Mouse (Mus musculus): ENCODE measurements around the gene Mob4. TPM values are rescaled to one million over a fixed set of nuclear protein-coding genes. Genes with fewer than 3 reads are reported as not detected.

Mob4 gene
- polyA plus RNA-seq, 1 experiment = 20.8 TPM

- no peak overlapping the region for H3K4me3 ChIP-seq (replicated peaks; ENCODE audit: control insufficient read depth, low read depth, low read length)
- 80% methylated on average over 5 of the region's 5 CpGs for WGBS
- no peaks in the 10 kb centered on the region; the same call in 1 of the 2 replicates for H3K4me1 ChIP-seq (ENCODE audit: control insufficient read depth, insufficient read depth, low read length)
- H3K27ac ChIP-seq (ENCODE audit: control insufficient read depth, insufficient read depth, low read depth, low read length, poor library complexity) = no peak overlapping the region
- TF ChIP-seq POLR2A (IDR thresholded peaks at IDR 0.05; ENCODE audit: borderline replicate concordance, control insufficient read depth, low read depth, low read length) = no peak
- TF ChIP-seq CTCF (IDR thresholded peaks at IDR 0.05; ENCODE audit: control insufficient read depth, insufficient read depth, low read length) = no peak
These were observed 41.5 kb upstream of the Mob4 start for GRCm38 (mm10) chr1:55089498-55090064.

- WGBS = 86% methylated on average over 2 of the region's 2 CpGs
- TF ChIP-seq CTCF (IDR thresholded peaks at IDR 0.05; ENCODE audit: control insufficient read depth, insufficient read depth, low read length) (no peak), POLR2A (IDR thresholded peaks at IDR 0.05; ENCODE audit: borderline replicate concordance, control insufficient read depth, low read depth, low read length) (no peak)
- H3K4me1 ChIP-seq (ENCODE audit: control insufficient read depth, insufficient read depth, low read length) = no peaks in the 10 kb centered on the region; the same call in 1 of the 2 replicates
- H3K27ac ChIP-seq (ENCODE audit: control insufficient read depth, insufficient read depth, low read depth, low read length, poor library complexity) = no peak overlapping the region
- H3K4me3 ChIP-seq (replicated peaks; ENCODE audit: control insufficient read depth, low read depth, low read length) = no peak overlapping the region
These were observed 39.0 kb upstream of the Mob4 start for GRCm38 (mm10) chr1:55092056-55092455.

GRCm38 (mm10) chr1:55092469-55092868 lies 38.6 kb upstream of the Mob4 start:
- 77% methylated on average over 1 of the region's 1 CpGs for WGBS

GRCm38 (mm10) chr1:55106919-55107585 lies 24.0 kb upstream of the Mob4 start:
- TF ChIP-seq POLR2A (IDR thresholded peaks at IDR 0.05; ENCODE audit: borderline replicate concordance, control insufficient read depth, low read depth, low read length) (no peak), CTCF (IDR thresholded peaks at IDR 0.05; ENCODE audit: control insufficient read depth, insufficient read depth, low read length) (no peak)
- no peaks in the 10 kb centered on the region for H3K4me1 ChIP-seq (ENCODE audit: control insufficient read depth, insufficient read depth, low read length)
- H3K4me3 ChIP-seq (replicated peaks; ENCODE audit: control insufficient read depth, low read depth, low read length) = no peak overlapping the region
- H3K27ac ChIP-seq (ENCODE audit: control insufficient read depth, insufficient read depth, low read depth, low read length, poor library complexity) = no peak overlapping the region
- 82% methylated on average over 9 of the region's 9 CpGs for WGBS

More at GRCm38 (mm10) chr1:55092469-55092868, 38.6 kb upstream of the Mob4 start:
- TF ChIP-seq POLR2A (IDR thresholded peaks at IDR 0.05; ENCODE audit: borderline replicate concordance, control insufficient read depth, low read depth, low read length) = no peak
- TF ChIP-seq CTCF (IDR thresholded peaks at IDR 0.05; ENCODE audit: control insufficient read depth, insufficient read depth, low read length) = no peak
- Histone ChIP-seq H3K4me1 (ENCODE audit: control insufficient read depth, insufficient read depth, low read length) (no peaks in the 10 kb centered on the region; the same call in 1 of the 2 replicates), H3K4me3 (replicated peaks; ENCODE audit: control insufficient read depth, low read depth, low read length) (no peak overlapping the region), H3K27ac (ENCODE audit: control insufficient read depth, insufficient read depth, low read depth, low read length, poor library complexity) (no peak overlapping the region)

- TF ChIP-seq POLR2A (IDR thresholded peaks at IDR 0.05; ENCODE audit: borderline replicate concordance, control insufficient read depth, low read depth, low read length) (no peak), CTCF (IDR thresholded peaks at IDR 0.05; ENCODE audit: control insufficient read depth, insufficient read depth, low read length) (no peak)
- H3K4me3 ChIP-seq (replicated peaks; ENCODE audit: control insufficient read depth, low read depth, low read length) = no peak overlapping the region
- WGBS = 81% methylated on average over 1 of the region's 1 CpGs
- H3K4me1 ChIP-seq (ENCODE audit: control insufficient read depth, insufficient read depth, low read length) = no peaks in the 10 kb centered on the region
- H3K27ac ChIP-seq (ENCODE audit: control insufficient read depth, insufficient read depth, low read depth, low read length, poor library complexity) = no peak overlapping the region
These were observed 23.4 kb upstream of the Mob4 start for GRCm38 (mm10) chr1:55107644-55108043.

GRCm38 (mm10) chr1:55108473-55108872 lies 22.6 kb upstream of the Mob4 start:
- TF ChIP-seq CTCF (IDR thresholded peaks at IDR 0.05; ENCODE audit: control insufficient read depth, insufficient read depth, low read length) = no peak
- TF ChIP-seq POLR2A (IDR thresholded peaks at IDR 0.05; ENCODE audit: borderline replicate concordance, control insufficient read depth, low read depth, low read length) = no peak
- no peak overlapping the region for H3K4me3 ChIP-seq (replicated peaks; ENCODE audit: control insufficient read depth, low read depth, low read length)
- WGBS = 60% methylated on average over 2 of the region's 2 CpGs
- H3K4me1 ChIP-seq (ENCODE audit: control insufficient read depth, insufficient read depth, low read length) = no peaks in the 10 kb centered on the region
- no peak overlapping the region for H3K27ac ChIP-seq (ENCODE audit: control insufficient read depth, insufficient read depth, low read depth, low read length, poor library complexity)

- TF ChIP-seq POLR2A (IDR thresholded peaks at IDR 0.05; ENCODE audit: borderline replicate concordance, control insufficient read depth, low read depth, low read length) (no peak), CTCF (IDR thresholded peaks at IDR 0.05; ENCODE audit: control insufficient read depth, insufficient read depth, low read length) (no peak)
- 84% methylated on average over 4 of the region's 4 CpGs for WGBS
- no peak overlapping the region for H3K27ac ChIP-seq (ENCODE audit: control insufficient read depth, insufficient read depth, low read depth, low read length, poor library complexity)
- H3K4me1 ChIP-seq (ENCODE audit: control insufficient read depth, insufficient read depth, low read length) = no peaks in the 10 kb centered on the region
- no peak overlapping the region for H3K4me3 ChIP-seq (replicated peaks; ENCODE audit: control insufficient read depth, low read depth, low read length)
These were observed 21.8 kb upstream of the Mob4 start for GRCm38 (mm10) chr1:55109066-55109766.

- H3K27ac ChIP-seq (ENCODE audit: control insufficient read depth, insufficient read depth, low read depth, low read length, poor library complexity) = no peak overlapping the region
- H3K4me1 ChIP-seq (ENCODE audit: control insufficient read depth, insufficient read depth, low read length) = no peaks in the 10 kb centered on the region
- no peak overlapping the region for H3K4me3 ChIP-seq (replicated peaks; ENCODE audit: control insufficient read depth, low read depth, low read length)
- TF ChIP-seq CTCF (IDR thresholded peaks at IDR 0.05; ENCODE audit: control insufficient read depth, insufficient read depth, low read length) = no peak
- no peak for TF ChIP-seq POLR2A (IDR thresholded peaks at IDR 0.05; ENCODE audit: borderline replicate concordance, control insufficient read depth, low read depth, low read length)
- 64% methylated on average over 5 of the region's 5 CpGs for WGBS
These were observed 8.0 kb upstream of the Mob4 start for GRCm38 (mm10) chr1:55123046-55123445.

Data from bone marrow, adult 2 months (tissue).